Comparison of ENCODE assay signal across 16 mouse cellular contexts in genomic region chr1:191450614-191451013, GRCm38 (mm10). TPM values are rescaled to one million over a fixed set of nuclear protein-coding genes. Genes with fewer than 3 reads are reported as not detected.
DNase-seq lines count a peak whose midpoint lies in the region; ATAC-seq lines count a peak whose summit lies in the region.
"Had no signal": no experiment of that assay in that cellular context is flagged by ENCODE, and none has a peak within 500 bp of the region (broad histone marks: within the 10 kb centered on the region; RNA-seq: fewer than 3 reads in every experiment).

No protein-coding gene starts in this region.

- no peak overlapping the region for H3K9ac ChIP-seq in heart, embryonic 16.5 days (ENCODE audit: low read length)
- no peak overlapping the region for H3K9ac ChIP-seq in liver, embryonic 16.5 days (ENCODE audit: low read depth, low read length)
- H3K9ac ChIP-seq: midbrain, embryonic 12.5 days had no signal

- whole genome bisulfite sequencing in heart, embryonic 10.5 days, result 25% methylated on average over 5 of the region's 5 CpGs
- WGBS in heart, embryonic 16.5 days, result 27% methylated on average over 5 of the region's 5 CpGs
- 14% methylated on average over 5 of the region's 5 CpGs for WGBS in liver, embryonic 16.5 days (ENCODE audit: insufficient replicate concordance)

- H3K4me2 ChIP-seq in heart, embryonic 16.5 days (ENCODE audit: low read depth, low read length), result no peak overlapping the region
- H3K4me2 ChIP-seq in liver, embryonic 16.5 days (ENCODE audit: low read depth, low read length), result no peak overlapping the region
- H3K4me2 ChIP-seq: midbrain, embryonic 12.5 days had no signal

- peak; percentile 46; the same call in 1 of the 2 replicates for ATAC-seq in heart, embryonic 16.5 days (replicated peaks; ENCODE audit: extremely low read depth, insufficient read depth, low FRiP score)
- ATAC-seq in liver, embryonic 16.5 days (ENCODE audit: low read depth), result peak; percentile 63
- ATAC-seq: CD4-positive, CD25-positive, alpha-beta regulatory T cell, adult 4 months; forebrain, embryonic 14.5 days; hindbrain, postnatal 0 days; Patski had no signal

- peaks cover 65% of the 10 kb centered on the region for H3K4me1 ChIP-seq in heart, embryonic 10.5 days
- H3K4me1 ChIP-seq in heart, embryonic 16.5 days (ENCODE audit: control insufficient read depth, insufficient read depth, low read length), result peaks cover 38% of the 10 kb centered on the region
- H3K4me1 ChIP-seq in liver, embryonic 16.5 days (ENCODE audit: control insufficient read depth, low read depth, low read length), result peaks cover 24% of the 10 kb centered on the region
- H3K4me1 ChIP-seq: midbrain, embryonic 12.5 days had no signal

- intact Hi-C loops in left cerebral cortex, postnatal 14 days (cut with DNase I), result no loop called here

- H3K9me3 ChIP-seq in heart, embryonic 10.5 days, result no peaks in the 10 kb centered on the region
- no peaks in the 10 kb centered on the region for H3K9me3 ChIP-seq in heart, embryonic 16.5 days (replicated peaks; ENCODE audit: control insufficient read depth, low read length)
- H3K9me3 ChIP-seq in liver, embryonic 16.5 days (replicated peaks; ENCODE audit: control insufficient read depth, low read length), result no peaks in the 10 kb centered on the region
- H3K9me3 ChIP-seq: midbrain, embryonic 12.5 days had no signal

- H3K27me3 ChIP-seq in heart, embryonic 10.5 days (ENCODE audit: insufficient read depth, poor library complexity, severe bottlenecking), result no peaks in the 10 kb centered on the region
- H3K27me3 ChIP-seq in heart, embryonic 16.5 days (ENCODE audit: control insufficient read depth, insufficient read depth, low read length), result no peaks in the 10 kb centered on the region
- no peaks in the 10 kb centered on the region for H3K27me3 ChIP-seq in liver, embryonic 16.5 days (ENCODE audit: control insufficient read depth, insufficient read depth, low read depth, low read length)
- H3K27me3 ChIP-seq: midbrain, embryonic 12.5 days; Patski had no signal

- peak overlapping the region; percentile 0; the same call in 1 of the 2 replicates for H3K27ac ChIP-seq in heart, embryonic 10.5 days
- no peak overlapping the region for H3K27ac ChIP-seq in heart, embryonic 16.5 days (ENCODE audit: low read length)
- no peak overlapping the region for H3K27ac ChIP-seq in liver, embryonic 16.5 days (ENCODE audit: low read length)
- H3K27ac ChIP-seq: gastrocnemius, adult 2 months; hindbrain, postnatal 0 days; midbrain, embryonic 12.5 days had no signal

- DNase-seq in heart, embryonic 10.5 days (ENCODE audit: low spot score), result no peak
- DNase-seq in heart, postnatal 4 days, result no peak
- DNase-seq in c-Kit-positive CD71-positive TER-119-negative erythroid progenitor cells, embryonic 14.5 days (ENCODE audit: low read depth), result peak; percentile 49
- no peak for DNase-seq in MN1 (ENCODE audit: low spot score)
- no peak for DNase-seq in layer of hippocampus, adult 8-10 months (ENCODE audit: low spot score in 2 of 2)
- no peak for DNase-seq in left cerebral cortex, postnatal 14 days (ENCODE audit: low spot score in 2 of 2)
- DNase-seq: cerebellum, adult 18-20 months; gastrocnemius, adult 2 months; kidney, adult 2 months had no signal

- H3K36me3 ChIP-seq in heart, embryonic 10.5 days, result no peaks in the 10 kb centered on the region
- H3K36me3 ChIP-seq in heart, embryonic 16.5 days (ENCODE audit: control insufficient read depth, insufficient read depth), result no peaks in the 10 kb centered on the region
- H3K36me3 ChIP-seq in liver, embryonic 16.5 days (ENCODE audit: control insufficient read depth, insufficient read depth), result no peaks in the 10 kb centered on the region
- H3K36me3 ChIP-seq: midbrain, embryonic 12.5 days had no signal

- no peak overlapping the region for H3K4me3 ChIP-seq in heart, embryonic 10.5 days
- no peak overlapping the region for H3K4me3 ChIP-seq in heart, embryonic 16.5 days (ENCODE audit: low read length)
- H3K4me3 ChIP-seq in liver, embryonic 16.5 days (ENCODE audit: low read depth, low read length), result no peak overlapping the region
- H3K4me3 ChIP-seq: gastrocnemius, adult 2 months; midbrain, embryonic 12.5 days had no signal

RNA-seq across cellular contexts. Expression of gene Ppp2r5a, which starts 47.5 kb away (rescaled TPM):
- polyA plus RNA-seq in heart, embryonic 10.5 days (2016; fragmentation: Nextera tagmentation; extraction: Ambion mirVana), result 21.8 and 27.6 TPM in 2 replicates
- total RNA-seq in heart, postnatal 4 days (2021), result 10 to 100 TPM; 90.7 to 95.0 TPM
- polyA plus RNA-seq in heart, embryonic 16.5 days (2015; fragmentation: Nextera tagmentation; extraction: Ambion mirVana), result 22.8 and 27.2 TPM in 2 replicates
- 9.8 and 11.3 TPM in 2 replicates for polyA plus RNA-seq in liver, embryonic 16.5 days (2015; fragmentation: Nextera tagmentation; extraction: Ambion mirVana)
- 10 to 100 TPM; 65.1 to 76.6 (median 70.6) TPM for total RNA-seq in layer of hippocampus, adult 8-10 months (2022)
- total RNA-seq in left cerebral cortex, postnatal 14 days (2021), result 10 to 100 TPM; 80.3 to 80.7 TPM
